Mouse (Mus musculus) v-Abl transformed pro-B cells (cell line): ENCODE data around the gene Smg1.
"Not testable (repeated sequence)": the region's sequence is repeated elsewhere in the genome, so short reads cannot be mapped to it uniquely, and the experiment has no call there.

Experiments
- in situ Hi-C, 2 experiments: fragments of 400-800 bp; cut with MboI; formaldehyde crosslinking; loops; one replicate each; pipeline ENCODE4 v1.15.1; 2025; ENCODE audit not compliant: unreplicated experiment in 2 of 2

The Smg1 gene

GRCm38 (mm10) chr7:118250482-118251160 is 7.2 kb upstream of the Smg1 start:
- in situ Hi-C loops, result no loop called here

DNA sequence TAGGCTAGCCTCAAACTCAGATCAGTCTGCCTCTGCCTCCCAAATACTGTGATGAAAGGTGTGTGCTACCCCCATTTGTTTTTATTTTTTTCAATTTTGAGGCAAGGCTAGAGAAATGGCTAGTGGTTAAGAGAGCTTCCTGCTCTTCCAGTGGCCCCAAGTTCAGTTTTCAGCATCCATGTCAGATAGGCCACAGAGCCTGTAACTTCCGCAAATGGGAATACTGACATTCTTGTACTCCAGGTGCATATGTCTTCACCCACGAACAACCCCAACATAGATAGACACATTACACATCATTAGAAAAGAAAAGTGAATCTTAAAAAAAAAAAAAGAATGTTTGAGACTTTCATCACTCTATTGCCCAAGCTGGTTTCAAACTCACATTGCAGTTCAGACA is 6.1 kb upstream of the Smg1 start:
- in situ Hi-C loops, result loop anchor here in 1 of 2 experiments (25.0 kb wide), 1 partner anchor 1238 kb away; the partner anchor contains the start of gene Umod

DNA sequence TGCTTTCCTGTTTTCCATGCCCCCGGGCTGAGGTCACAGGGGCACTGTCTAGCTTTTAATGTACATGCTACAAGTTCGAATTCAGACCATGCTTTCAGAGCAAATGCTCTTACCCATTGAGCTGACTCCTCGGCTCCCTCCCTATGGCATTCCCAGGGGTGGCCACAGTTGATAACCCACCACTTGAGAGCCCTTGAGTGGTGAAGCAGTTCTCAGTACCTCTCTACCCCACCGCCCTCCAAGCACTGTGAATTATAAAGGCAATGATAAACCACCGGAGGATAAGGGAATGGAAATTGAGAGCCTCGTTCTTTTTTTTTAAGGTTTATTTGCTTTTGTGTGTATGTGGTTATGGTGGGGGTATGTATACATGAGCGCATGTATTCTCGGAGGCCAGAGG is 4.6 kb upstream of the Smg1 start:
- in situ Hi-C loops, result loop anchor here in 1 of 2 experiments (25.0 kb wide), 1 partner anchor 1239 kb away; the partner anchor contains the start of gene Umod

GRCm38 (mm10) chr7:118245260-118245659 is 1.8 kb upstream of the Smg1 start:
- in situ Hi-C loops, result loop anchor here in 1 of 2 experiments (25.0 kb wide), 1 partner anchor 1242 kb away; the partner anchor contains the start of gene Umod

GRCm38 (mm10) chr7:118242911-118243412 is 508 bp downstream of the Smg1 start:
- in situ Hi-C loops, result loop anchor here in 1 of 2 experiments (5.0 to 25.0 kb wide), 2 partner anchors 39 to 1244 kb away; partner anchors contain the start of gene Umod

DNA sequence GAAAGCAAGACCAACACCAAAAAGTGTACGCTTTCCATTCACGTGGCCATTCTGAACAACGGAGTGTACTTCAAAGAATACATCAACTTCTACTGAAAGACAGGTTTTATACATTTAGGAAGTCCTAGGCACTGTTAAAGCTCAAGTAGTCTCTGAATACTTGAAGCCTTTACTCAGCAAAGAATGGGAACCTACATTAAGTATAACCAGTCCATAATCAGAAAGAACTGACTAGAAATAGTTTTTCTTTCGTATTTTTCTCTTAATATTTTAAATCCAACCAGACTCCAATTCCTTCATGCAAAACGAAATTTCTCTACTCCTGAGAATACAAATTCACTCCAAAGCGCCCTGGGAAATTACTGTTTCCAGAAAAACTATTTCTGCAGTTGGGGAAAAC is 1.2 kb downstream of the Smg1 start:
- in situ Hi-C loops, result loop anchor here in 1 of 2 experiments (5.0 to 25.0 kb wide), 2 partner anchors 40 to 1245 kb away; partner anchors contain the start of gene Umod

- in situ Hi-C loops, result loop anchor here in 1 of 2 experiments (5.0 to 25.0 kb wide), 2 partner anchors 42 to 1247 kb away; partner anchors contain the start of gene Umod
These were observed 3.1 kb downstream of the Smg1 start for GRCm38 (mm10) chr7:118240402-118240801.

- in situ Hi-C loops, result loop anchor here in 1 of 2 experiments (5.0 to 25.0 kb wide), 2 partner anchors 42 to 1247 kb away; partner anchors contain the start of gene Umod
These were observed 3.5 kb downstream of the Smg1 start for GRCm38 (mm10) chr7:118239996-118240395.

GRCm38 (mm10) chr7:118236949-118237348 is 6.5 kb downstream of the Smg1 start:
- in situ Hi-C loops, result loop anchor here in 1 of 2 experiments (25.0 kb wide), 1 partner anchor 1250 kb away; the partner anchor contains the start of gene Umod

DNA sequence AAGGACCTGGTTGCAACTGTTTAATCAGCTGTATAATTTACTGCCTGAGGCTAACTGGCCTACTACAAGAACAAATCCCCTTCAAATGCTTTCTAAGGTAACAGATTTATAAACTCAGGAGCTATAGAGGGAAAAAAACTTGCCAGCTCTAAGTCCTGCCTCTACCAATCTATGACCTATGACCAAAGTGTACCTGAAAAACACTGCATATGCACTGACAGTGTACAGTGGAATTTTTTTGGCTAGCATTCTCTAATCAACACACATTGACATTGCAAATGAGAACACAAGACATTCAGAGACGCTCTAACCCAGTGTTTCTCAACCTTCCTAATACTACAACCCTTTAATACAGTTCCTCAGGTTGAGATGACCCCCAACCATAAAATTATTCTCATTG is 9.2 kb downstream of the Smg1 start:
- in situ Hi-C loops, result loop anchor here in 1 of 2 experiments (25.0 kb wide), 1 partner anchor 1253 kb away; the partner anchor contains the start of gene Umod

- in situ Hi-C loops, result loop anchor here in 1 of 2 experiments (25.0 kb wide), 1 partner anchor 1255 kb away; the partner anchor contains the start of gene Umod
These were observed 10.9 kb downstream of the Smg1 start for GRCm38 (mm10) chr7:118232613-118233012.

DNA sequence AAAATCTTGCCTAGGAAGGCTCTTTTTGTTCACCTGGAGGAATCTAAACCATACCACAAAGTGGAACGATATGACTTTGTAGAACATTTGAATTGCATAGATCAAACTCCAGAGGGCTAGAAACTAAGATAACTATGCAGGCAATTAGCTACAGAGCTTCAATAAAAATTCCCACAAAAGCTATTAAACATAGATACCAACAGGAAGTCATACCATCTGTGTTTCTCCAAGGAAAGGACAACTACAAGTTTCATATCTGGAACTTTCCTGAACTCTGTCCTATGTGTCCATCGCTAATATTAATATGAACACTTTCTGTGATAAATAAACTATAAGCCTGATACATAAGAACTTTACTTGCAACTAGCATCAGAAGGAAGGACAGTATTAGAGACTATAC is 23.7 kb downstream of the Smg1 start:
- in situ Hi-C loops, result loop anchor here in 1 of 2 experiments (10.0 kb wide), 1 partner anchor 75 kb away; no protein-coding TSS in a partner anchor

GRCm38 (mm10) chr7:118206396-118206795 is 37.1 kb downstream of the Smg1 start:
- in situ Hi-C loops, result no loop called here

GRCm38 (mm10) chr7:118195756-118196155 is 47.7 kb downstream of the Smg1 start:
- in situ Hi-C loops, result loop anchor here in 1 of 2 experiments (10.0 kb wide), 1 partner anchor 99 kb away; no protein-coding TSS in a partner anchor

GRCm38 (mm10) chr7:118185878-118186277 is 57.6 kb downstream of the Smg1 start:
- in situ Hi-C loops, result no loop called here

- in situ Hi-C loops, result no loop called here
These were observed 58.9 kb downstream of the Smg1 start for GRCm38 (mm10) chr7:118184604-118185003.

- in situ Hi-C loops, result no loop called here
These were observed 62.3 kb downstream of the Smg1 start for GRCm38 (mm10) chr7:118181123-118181522.

- in situ Hi-C loops, result no loop called here
These were observed 63.7 kb downstream of the Smg1 start for GRCm38 (mm10) chr7:118179782-118180181.

- in situ Hi-C loops, result no loop called here
These were observed 67.6 kb downstream of the Smg1 start for GRCm38 (mm10) chr7:118175821-118176355.

DNA sequence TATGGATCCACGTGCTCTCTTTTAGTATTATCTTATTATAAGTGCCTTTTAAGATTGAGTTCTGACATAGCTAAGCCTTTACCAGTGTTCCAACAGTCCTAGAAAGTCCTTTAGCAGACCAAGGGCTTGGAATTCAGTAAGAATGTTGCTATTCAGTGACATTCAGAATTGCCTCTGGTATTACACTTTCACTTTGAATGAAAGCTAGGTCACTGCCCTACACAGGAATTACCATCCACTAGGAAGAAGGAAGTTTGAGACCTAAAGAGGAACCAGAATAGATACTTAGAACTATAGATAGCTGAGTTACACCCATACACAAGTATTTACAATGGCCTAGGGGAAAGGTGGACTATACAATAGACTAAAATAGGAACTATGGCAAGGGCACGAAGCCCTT is 73.3 kb downstream of the Smg1 start:
- in situ Hi-C loops, result not testable (repeated sequence)

GRCm38 (mm10) chr7:118163006-118163405 is 80.5 kb downstream of the Smg1 start:
- in situ Hi-C loops, result no loop called here
